ENCODE assay signal across 16 mouse cellular contexts in the genomic region with DNA sequence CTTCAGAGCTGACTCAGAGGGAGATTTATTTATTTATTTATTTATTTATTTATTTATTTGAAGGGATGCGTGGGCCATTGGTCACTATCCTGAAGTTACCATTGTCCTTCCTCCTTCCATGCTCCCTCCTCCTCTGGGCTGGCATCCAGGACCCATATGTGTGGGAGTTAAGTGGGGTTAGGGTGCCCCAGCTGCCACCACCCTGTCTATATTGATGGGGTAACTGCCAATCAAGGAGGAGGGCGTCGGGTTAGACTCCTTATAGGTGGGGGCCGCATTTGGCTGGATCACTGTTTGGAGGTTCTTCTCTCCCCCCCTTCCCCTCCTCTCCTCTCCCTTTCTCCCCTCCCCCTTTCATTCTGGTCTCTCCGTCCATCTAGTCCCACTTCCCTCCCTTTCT. TPM values are rescaled to one million over a fixed set of nuclear protein-coding genes. Genes with fewer than 3 reads are reported as not detected.
DNase-seq lines count a peak whose midpoint lies in the region; ATAC-seq lines count a peak whose summit lies in the region.
"Had no signal": no experiment of that assay in that cellular context is flagged by ENCODE, and none has a peak within 500 bp of the region (broad histone marks: within the 10 kb centered on the region; RNA-seq: fewer than 3 reads in every experiment).

No protein-coding gene starts in this region.

- intact Hi-C loops in left cerebral cortex, postnatal 14 days (cut with DNase I): no loop called here

- peaks cover 9% of the 10 kb centered on the region; the same call in 1 of the 2 replicates for H3K4me1 ChIP-seq in kidney, embryonic 16.5 days (ENCODE audit: insufficient read depth, low read length)
- H3K4me1 ChIP-seq in hindbrain, embryonic 16.5 days (ENCODE audit: control insufficient read depth, insufficient read depth, low read depth, low read length): peaks cover 12% of the 10 kb centered on the region
- H3K4me1 ChIP-seq in neural tube, embryonic 13.5 days (replicated peaks): peaks cover 79% of the 10 kb centered on the region

- peak overlapping the region; percentile 58 for H3K4me2 ChIP-seq in kidney, embryonic 16.5 days (replicated peaks; ENCODE audit: low read depth, low read length)
- peak overlapping the region; percentile 59 for H3K4me2 ChIP-seq in hindbrain, embryonic 16.5 days (ENCODE audit: low read length)
- peak overlapping the region; percentile 71 for H3K4me2 ChIP-seq in neural tube, embryonic 13.5 days

- H3K9ac ChIP-seq in kidney, embryonic 16.5 days (replicated peaks; ENCODE audit: low read length): no peak overlapping the region
- H3K9ac ChIP-seq in hindbrain, embryonic 16.5 days (ENCODE audit: low read depth, low read length): no peak overlapping the region
- peak overlapping the region; percentile 90; the same call in 1 of the 2 replicates for H3K9ac ChIP-seq in neural tube, embryonic 13.5 days

- DNase-seq in kidney, adult 11 months: no peak
- DNase-seq in cerebellum, adult 9-11 months: peak; percentile 77
- no peak for DNase-seq in left cerebral cortex, postnatal 14 days (ENCODE audit: low spot score in 2 of 2)
- no peak for DNase-seq in Muller cell, postnatal 12 days (ENCODE audit: inconsistent ontology term)
- DNase-seq: heart, postnatal 14 days; kidney, adult 2 months; lung, adult 2 months; right cerebral cortex, adult 18-20 months; thymus, postnatal 14 days had no signal

- WGBS in kidney, embryonic 16.5 days: 5% methylated on average over 5 of the region's 5 CpGs
- under 1% methylated on average over 5 of the region's 5 CpGs for WGBS in hindbrain, embryonic 16.5 days
- WGBS in neural tube, embryonic 13.5 days: 0% methylated on average over 5 of the region's 5 CpGs

- no peaks in the 10 kb centered on the region for H3K9me3 ChIP-seq in kidney, embryonic 16.5 days (ENCODE audit: low read length)
- no peaks in the 10 kb centered on the region for H3K9me3 ChIP-seq in hindbrain, embryonic 16.5 days (ENCODE audit: control insufficient read depth, low read length)
- no peaks in the 10 kb centered on the region for H3K9me3 ChIP-seq in neural tube, embryonic 13.5 days

- H3K27me3 ChIP-seq in kidney, embryonic 16.5 days (ENCODE audit: insufficient read depth, low read length): peaks cover 83% of the 10 kb centered on the region
- peaks cover 25% of the 10 kb centered on the region for H3K27me3 ChIP-seq in hindbrain, embryonic 16.5 days (replicated peaks; ENCODE audit: control insufficient read depth, insufficient read depth, low read length)
- peaks cover 89% of the 10 kb centered on the region for H3K27me3 ChIP-seq in neural tube, embryonic 13.5 days

- no peak overlapping the region for H3K27ac ChIP-seq in kidney, embryonic 16.5 days (ENCODE audit: low read length)
- peak overlapping the region; percentile 81 for H3K27ac ChIP-seq in hindbrain, embryonic 16.5 days (ENCODE audit: low read depth, low read length)
- H3K27ac ChIP-seq in neural tube, embryonic 13.5 days (replicated peaks): peak overlapping the region; percentile 97

- H3K4me3 ChIP-seq in kidney, embryonic 16.5 days (ENCODE audit: low read length): peak overlapping the region; percentile 60; the same call in 1 of the 2 replicates
- H3K4me3 ChIP-seq in hindbrain, embryonic 16.5 days (ENCODE audit: low read length): peak overlapping the region; percentile 52; the same call in 1 of the 2 replicates
- peak overlapping the region; percentile 63 for H3K4me3 ChIP-seq in neural tube, embryonic 13.5 days

- ATAC-seq in kidney, embryonic 16.5 days (ENCODE audit: low FRiP score, low TSS enrichment): no peak
- ATAC-seq in hindbrain, embryonic 16.5 days: no peak
- ATAC-seq in neural tube, embryonic 13.5 days (ENCODE audit: low read depth): no peak
- ATAC-seq: CD4-positive, CD25-positive, alpha-beta regulatory T cell, adult 4 months had no signal

- H3K36me3 ChIP-seq in kidney, embryonic 16.5 days (ENCODE audit: insufficient read depth, low read length): no peaks in the 10 kb centered on the region
- H3K36me3 ChIP-seq in hindbrain, embryonic 16.5 days (ENCODE audit: control insufficient read depth, insufficient read depth, low read length): no peaks in the 10 kb centered on the region
- H3K36me3 ChIP-seq in neural tube, embryonic 13.5 days: no peaks in the 10 kb centered on the region

RNA-seq across cellular contexts. Expression of a gene that starts 0.7 kb away (rescaled TPM):
- polyA plus RNA-seq in kidney, embryonic 16.5 days (2015; fragmentation: Nextera tagmentation; extraction: Ambion mirVana): 52.8 and 65.4 TPM in 2 replicates
- 24.9 and 26.7 TPM in 2 replicates for polyA plus RNA-seq in hindbrain, embryonic 16.5 days (2015; fragmentation: Nextera tagmentation; extraction: Ambion mirVana)
- polyA plus RNA-seq in neural tube, embryonic 13.5 days (2015; fragmentation: Nextera tagmentation; extraction: Ambion mirVana): 43.3 and 46.4 TPM in 2 replicates
- under 1 TPM in 1 of 2 experiments, not detected in 1; 0.48 TPM for total RNA-seq in left cerebral cortex, postnatal 14 days (2021)
- total RNA-seq: heart, adult 8-10 months; heart, postnatal 14 days; megakaryocyte progenitor cell, adult 5-6 weeks; neutrophil, adult 5-6 weeks had no signal
- polyA plus RNA-seq: CD4-positive, CD25-positive, alpha-beta regulatory T cell, adult 4 months; lung, adult 2 months had no signal

RNA-seq across cellular contexts. Expression of a gene that starts 58.2 kb away (rescaled TPM):
- 10.8 and 13.5 TPM in 2 replicates for polyA plus RNA-seq in kidney, embryonic 16.5 days (2015; fragmentation: Nextera tagmentation; extraction: Ambion mirVana)
- polyA plus RNA-seq in hindbrain, embryonic 16.5 days (2015; fragmentation: Nextera tagmentation; extraction: Ambion mirVana): 24.5 and 29.3 TPM in 2 replicates
- 16.0 and 18.0 TPM in 2 replicates for polyA plus RNA-seq in neural tube, embryonic 13.5 days (2015; fragmentation: Nextera tagmentation; extraction: Ambion mirVana)
- total RNA-seq in left cerebral cortex, postnatal 14 days (2021): 10 to 100 TPM; 83.3 to 95.8 TPM
